Mouse (Mus musculus): Measurements from ENCODE around the gene Mical2.

GRCm38 (mm10) chr7:112444152-112444984 lies 218.7 kb downstream of the Mical2 start:
- TF ChIP-seq EP300 (IDR thresholded peaks at IDR 0.05; ENCODE audit: insufficient read depth, low read depth, low read length) (no peak), POLR2A (IDR thresholded peaks at IDR 0.05; ENCODE audit: insufficient read depth, low read depth, low read length) (no peak)
